Mouse (Mus musculus) limb, embryonic 12.5 days (tissue): ENCODE measurements around the gene Frmd6. TPM values are rescaled to one million over a fixed set of nuclear protein-coding genes. Genes with fewer than 3 reads are reported as not detected.

Source experiments
- ATAC-seq: fragments of 200-750 bp; cut with Nextera tagmentation; 2 replicates; pipeline ENCODE4 v1.8.0; 2017; ENCODE audit warnings: low read depth, moderate TSS enrichment; ENCODE audit not compliant: insufficient number of reproducible peaks, insufficient read depth, low FRiP score, low TSS enrichment
- H3K27ac ChIP-seq: fragments of 300-500 bp; sonication (generic); 2 replicates; pipeline ENCODE4 v1.5.1; 2016; ENCODE audit warnings: mild to moderate bottlenecking, moderate library complexity
- H3K27me3 ChIP-seq: fragments of 300-500 bp; sonication (generic); 2 replicates; pipeline ENCODE4 v1.6.1; 2016; ENCODE audit warnings: mild to moderate bottlenecking, moderate library complexity
- H3K36me3 ChIP-seq: fragments of 300-500 bp; sonication (generic); 2 replicates; pipeline ENCODE4 v1.6.1; 2016; ENCODE audit warnings: mild to moderate bottlenecking, moderate library complexity
- H3K4me1 ChIP-seq: fragments of 300-500 bp; sonication (generic); replicated peaks from 2 replicates; pipeline ENCODE4 v1.6.1; 2016
- H3K4me2 ChIP-seq: fragments of 300-500 bp; sonication (generic); 2 replicates; pipeline ENCODE4 v1.6.1; 2016; ENCODE audit warnings: mild to moderate bottlenecking, moderate library complexity
- H3K4me3 ChIP-seq: fragments of 300-500 bp; sonication (generic); replicated peaks from 2 replicates; pipeline ENCODE4 v1.5.1; 2016; ENCODE audit warnings: mild to moderate bottlenecking
- H3K9ac ChIP-seq: fragments of 300-500 bp; sonication (generic); replicated peaks from 2 replicates; pipeline ENCODE4 v1.6.1; 2016; ENCODE audit warnings: mild to moderate bottlenecking, moderate library complexity
- H3K9me3 ChIP-seq: fragments of 300-500 bp; sonication (generic); 2 replicates; pipeline ENCODE4 v1.6.1; 2016; ENCODE audit warnings: mild to moderate bottlenecking, moderate library complexity
- WGBS: fragments of 180-500 bp; shearing (Covaris S2); methylation state at CpG from one replicate; pipeline ENCODE4 v1.1.7; 2016; 5-methylcytosine and 5-hydroxymethylcytosine counted together
- polyA plus RNA-seq: library from polyadenylated mRNA; unstranded; fragments of >200 nt; fragmentation: Nextera tagmentation; extraction: Ambion mirVana; gene quantifications from 2 replicates; pipeline ENCODE4 v1.2.1, GENCODE M21; 2016

Frmd6 gene
- polyA plus RNA-seq, 1 experiment from 2014 or later: 75.1 TPM

GRCm38 (mm10) chr12:70853026-70853425, 27.7 kb downstream of the Frmd6 start:
- no peak overlapping the region for H3K4me2 ChIP-seq
- H3K9ac ChIP-seq: no peak overlapping the region
- H3K4me3 ChIP-seq: no peak overlapping the region
- H3K4me1 ChIP-seq: peaks cover 57% of the 10 kb centered on the region
- H3K27me3 ChIP-seq: no peaks in the 10 kb centered on the region
- 56% methylated on average over 6 of the region's 6 CpGs for WGBS
- no peak for ATAC-seq
- H3K9me3 ChIP-seq: no peaks in the 10 kb centered on the region
- H3K36me3 ChIP-seq: peaks cover 10% of the 10 kb centered on the region
- no peak overlapping the region for H3K27ac ChIP-seq

- Histone ChIP-seq H3K27me3 (no peaks in the 10 kb centered on the region), H3K4me2 (no peak overlapping the region), H3K27ac (no peak overlapping the region), H3K4me1 (peaks cover 33% of the 10 kb centered on the region), H3K4me3 (no peak overlapping the region), H3K36me3 (peaks cover 14% of the 10 kb centered on the region), H3K9me3 (no peaks in the 10 kb centered on the region), H3K9ac (no peak overlapping the region)
- no peak for ATAC-seq
- WGBS: 45% methylated on average over 6 of the region's 6 CpGs
Measured at GRCm38 (mm10) chr12:70855678-70856077, 30.4 kb downstream of the Frmd6 start.

GRCm38 (mm10) chr12:70856776-70857175, 31.5 kb downstream of the Frmd6 start:
- no peak for ATAC-seq
- 92% methylated on average over 4 of the region's 4 CpGs for WGBS
- no peak overlapping the region for H3K4me2 ChIP-seq
- no peak overlapping the region for H3K9ac ChIP-seq
- peaks cover 14% of the 10 kb centered on the region for H3K36me3 ChIP-seq
- no peak overlapping the region for H3K4me3 ChIP-seq
- no peak overlapping the region for H3K27ac ChIP-seq
- no peaks in the 10 kb centered on the region for H3K9me3 ChIP-seq
- H3K27me3 ChIP-seq: no peaks in the 10 kb centered on the region
- H3K4me1 ChIP-seq: peaks cover 23% of the 10 kb centered on the region

GRCm38 (mm10) chr12:70863281-70863680, 38.0 kb downstream of the Frmd6 start:
- no peak overlapping the region for H3K4me3 ChIP-seq
- H3K9me3 ChIP-seq: no peaks in the 10 kb centered on the region
- H3K9ac ChIP-seq: no peak overlapping the region
- peaks cover 25% of the 10 kb centered on the region for H3K4me1 ChIP-seq
- H3K27ac ChIP-seq: no peak overlapping the region
- 60% methylated on average over 7 of the region's 7 CpGs for WGBS
- H3K4me2 ChIP-seq: no peak overlapping the region
- no peaks in the 10 kb centered on the region for H3K27me3 ChIP-seq
- ATAC-seq: no peak
- peaks cover 34% of the 10 kb centered on the region for H3K36me3 ChIP-seq

GRCm38 (mm10) chr12:70867780-70868179, 42.5 kb downstream of the Frmd6 start:
- H3K36me3 ChIP-seq: peaks cover 34% of the 10 kb centered on the region
- ATAC-seq: no peak

GRCm38 (mm10) chr12:70868190-70868987, 43.1 kb downstream of the Frmd6 start:
- no peak overlapping the region for H3K4me3 ChIP-seq
- no peak overlapping the region for H3K4me2 ChIP-seq
- H3K36me3 ChIP-seq: peaks cover 33% of the 10 kb centered on the region
- no peak for ATAC-seq
- no peaks in the 10 kb centered on the region for H3K27me3 ChIP-seq
- no peaks in the 10 kb centered on the region for H3K9me3 ChIP-seq
- H3K9ac ChIP-seq: no peak overlapping the region
- H3K4me1 ChIP-seq: peaks cover 45% of the 10 kb centered on the region
- WGBS: 31% methylated on average over 7 of the region's 7 CpGs
- H3K27ac ChIP-seq: peak overlapping the region; percentile 79

More at GRCm38 (mm10) chr12:70867780-70868179, 42.5 kb downstream of the Frmd6 start:
- H3K9ac ChIP-seq: no peak overlapping the region
- peaks cover 45% of the 10 kb centered on the region for H3K4me1 ChIP-seq
- WGBS: 45% methylated on average over 3 of the region's 3 CpGs
- H3K27ac ChIP-seq: peak overlapping the region; percentile 57; the same call in 1 of the 2 replicates
- no peak overlapping the region for H3K4me2 ChIP-seq
- H3K4me3 ChIP-seq: no peak overlapping the region
- no peaks in the 10 kb centered on the region for H3K9me3 ChIP-seq
- no peaks in the 10 kb centered on the region for H3K27me3 ChIP-seq

- peaks cover 45% of the 10 kb centered on the region for H3K4me1 ChIP-seq
- no peaks in the 10 kb centered on the region for H3K9me3 ChIP-seq
- peaks cover 33% of the 10 kb centered on the region for H3K36me3 ChIP-seq
- H3K27ac ChIP-seq: peak overlapping the region; percentile 79; the same call in 1 of the 2 replicates
- H3K9ac ChIP-seq: no peak overlapping the region
- no peak for ATAC-seq
- H3K27me3 ChIP-seq: no peaks in the 10 kb centered on the region
- WGBS: 80% methylated on average over 9 of the region's 9 CpGs
- no peak overlapping the region for H3K4me3 ChIP-seq
- H3K4me2 ChIP-seq: no peak overlapping the region
Measured at GRCm38 (mm10) chr12:70868988-70869291, 43.6 kb downstream of the Frmd6 start.

- H3K9me3 ChIP-seq: no peaks in the 10 kb centered on the region
- WGBS: 82% methylated on average over 6 of the region's 6 CpGs
- no peak overlapping the region for H3K9ac ChIP-seq
- H3K4me1 ChIP-seq: peaks cover 17% of the 10 kb centered on the region
- no peak overlapping the region for H3K27ac ChIP-seq
- no peak for ATAC-seq
- no peaks in the 10 kb centered on the region for H3K27me3 ChIP-seq
- H3K4me2 ChIP-seq: no peak overlapping the region
- no peak overlapping the region for H3K4me3 ChIP-seq
- peaks cover 31% of the 10 kb centered on the region for H3K36me3 ChIP-seq
Measured at GRCm38 (mm10) chr12:70873544-70873943, 48.2 kb downstream of the Frmd6 start.

GRCm38 (mm10) chr12:70876270-70876998, 51.1 kb downstream of the Frmd6 start:
- H3K36me3 ChIP-seq: peaks cover 56% of the 10 kb centered on the region

GRCm38 (mm10) chr12:70877926-70878710, 52.8 kb downstream of the Frmd6 start:
- Histone ChIP-seq H3K4me3 (no peak overlapping the region), H3K9ac (no peak overlapping the region), H3K4me1 (no peaks in the 10 kb centered on the region), H3K4me2 (no peak overlapping the region), H3K9me3 (no peaks in the 10 kb centered on the region), H3K36me3 (peaks cover 70% of the 10 kb centered on the region), H3K27me3 (no peaks in the 10 kb centered on the region), H3K27ac (0 out of 2 replicates have a peak overlapping the region, but pooled peaks have one; percentile 12)
- 90% methylated on average over 20 of the region's 20 CpGs for WGBS
- no peak for ATAC-seq

More at GRCm38 (mm10) chr12:70876270-70876998, 51.1 kb downstream of the Frmd6 start:
- WGBS: 89% methylated on average over 21 of the region's 21 CpGs
- no peak for ATAC-seq
- Histone ChIP-seq H3K9ac (no peak overlapping the region), H3K9me3 (no peaks in the 10 kb centered on the region), H3K27ac (no peak overlapping the region), H3K4me1 (peaks cover 2% of the 10 kb centered on the region), H3K4me3 (no peak overlapping the region), H3K27me3 (no peaks in the 10 kb centered on the region), H3K4me2 (no peak overlapping the region)

- ATAC-seq: no peak
- whole genome bisulfite sequencing: 69% methylated on average over 9 of the region's 9 CpGs
- H3K27me3 ChIP-seq: no peaks in the 10 kb centered on the region
- H3K36me3 ChIP-seq: peaks cover 76% of the 10 kb centered on the region
- no peak overlapping the region for H3K4me3 ChIP-seq
- H3K9ac ChIP-seq: no peak overlapping the region
- no peak overlapping the region for H3K27ac ChIP-seq
- H3K4me2 ChIP-seq: no peak overlapping the region
- no peaks in the 10 kb centered on the region for H3K4me1 ChIP-seq
- no peaks in the 10 kb centered on the region for H3K9me3 ChIP-seq
Measured at GRCm38 (mm10) chr12:70880396-70880975, 55.2 kb downstream of the Frmd6 start.
